Mouse (Mus musculus) R1 (cell line): ENCODE data around the gene Ldlrad3.
A peak's percentile ranks its signal among the peaks of the same experiment; 100 is the strongest.

ENCODE experiments used
- DNase-seq: peaks from one replicate; pipeline ENCODE4 v3.0.0-alpha.2; 2018; ENCODE audit warnings: low read depth, low spot score

Ldlrad3 gene

DNA sequence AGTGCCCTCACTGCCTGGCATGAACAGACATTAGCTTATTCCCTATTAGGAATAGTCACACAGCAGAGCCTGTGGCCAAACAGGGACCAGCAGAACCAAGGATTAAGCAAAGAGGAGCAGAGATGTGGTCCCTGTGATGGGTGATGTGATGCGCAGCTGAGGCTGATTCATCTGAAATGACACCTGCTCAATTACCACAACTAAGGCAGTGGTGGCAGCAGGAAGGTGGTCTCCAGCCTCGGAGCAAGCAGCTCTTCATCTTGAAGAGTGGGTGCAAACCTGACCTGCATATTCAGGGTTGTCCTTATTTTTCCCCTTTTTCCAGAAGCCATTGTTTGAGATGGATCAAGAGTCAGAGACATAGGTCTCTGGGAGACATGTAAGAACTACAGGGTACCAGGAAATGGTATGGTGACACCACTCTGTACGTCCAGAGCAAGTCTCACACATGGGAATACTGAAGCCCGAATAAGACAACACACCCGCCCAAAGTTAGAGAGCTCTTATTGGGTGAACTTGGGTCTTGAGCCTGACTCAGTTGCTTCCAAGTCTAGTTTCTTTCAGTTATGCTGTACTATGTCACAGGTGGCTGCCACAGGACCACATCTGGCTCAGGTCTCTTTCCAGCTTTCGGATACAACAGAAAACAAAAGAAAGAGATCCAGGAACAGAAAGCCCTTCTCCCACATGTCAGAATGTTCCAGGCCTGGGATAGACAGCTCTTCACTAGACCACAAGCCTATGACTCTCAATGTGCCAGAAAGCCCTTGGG lies 112.7 kb downstream of the Ldlrad3 start:
- no peak for DNase-seq

DNA sequence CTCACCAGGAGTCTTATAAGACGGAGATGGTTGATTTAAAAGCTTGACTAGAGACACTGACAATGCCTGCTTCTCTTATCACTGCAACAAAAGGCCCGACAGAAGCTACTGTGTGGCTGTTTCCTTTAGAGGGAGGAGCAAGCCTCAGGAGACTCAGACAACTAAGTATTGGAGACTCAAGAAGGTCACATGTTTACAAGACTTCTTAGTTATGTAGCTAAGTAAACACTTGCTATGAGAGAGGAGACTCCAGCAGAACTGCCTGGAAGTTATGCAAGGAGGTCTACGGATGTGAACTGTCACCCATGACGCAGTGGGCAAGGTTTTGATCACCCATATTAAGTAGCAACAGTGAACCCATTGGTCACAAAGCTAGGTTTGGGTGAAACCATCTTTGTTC lies 113.3 kb downstream of the Ldlrad3 start:
- DNase-seq: no peak

DNA sequence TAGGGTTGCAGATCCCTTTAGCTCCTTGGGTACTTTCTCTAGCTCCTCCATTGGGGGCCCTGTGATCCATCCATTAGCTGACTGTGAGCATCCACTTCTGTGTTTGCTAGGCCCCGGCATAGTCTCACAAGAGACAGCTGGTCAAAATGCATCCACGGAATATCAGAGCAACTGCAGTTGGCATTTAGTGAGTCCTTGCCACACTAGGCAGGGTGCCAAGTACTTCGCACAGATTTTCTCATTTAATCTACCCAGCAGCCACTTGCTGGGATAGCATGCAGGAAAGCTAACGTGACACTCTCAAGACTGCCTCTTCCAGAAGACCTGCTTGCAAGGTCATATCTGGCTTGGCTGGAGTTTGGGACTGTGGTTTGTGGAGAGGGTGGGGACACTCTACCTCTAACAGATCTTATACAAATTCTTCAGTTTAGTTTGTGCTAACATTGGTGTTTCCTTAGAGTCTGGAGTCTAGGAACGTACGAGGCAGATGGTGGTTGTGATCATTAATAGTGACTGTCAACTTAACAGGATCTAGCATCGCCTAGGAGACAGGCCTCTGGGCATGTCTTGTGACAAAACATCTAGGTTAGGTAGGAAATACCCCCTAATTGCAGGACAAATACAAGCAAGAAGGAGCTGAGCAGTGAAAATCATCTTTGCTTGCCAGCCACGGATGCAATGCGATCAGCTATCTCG lies 115.0 kb downstream of the Ldlrad3 start:
- no peak for DNase-seq

DNA sequence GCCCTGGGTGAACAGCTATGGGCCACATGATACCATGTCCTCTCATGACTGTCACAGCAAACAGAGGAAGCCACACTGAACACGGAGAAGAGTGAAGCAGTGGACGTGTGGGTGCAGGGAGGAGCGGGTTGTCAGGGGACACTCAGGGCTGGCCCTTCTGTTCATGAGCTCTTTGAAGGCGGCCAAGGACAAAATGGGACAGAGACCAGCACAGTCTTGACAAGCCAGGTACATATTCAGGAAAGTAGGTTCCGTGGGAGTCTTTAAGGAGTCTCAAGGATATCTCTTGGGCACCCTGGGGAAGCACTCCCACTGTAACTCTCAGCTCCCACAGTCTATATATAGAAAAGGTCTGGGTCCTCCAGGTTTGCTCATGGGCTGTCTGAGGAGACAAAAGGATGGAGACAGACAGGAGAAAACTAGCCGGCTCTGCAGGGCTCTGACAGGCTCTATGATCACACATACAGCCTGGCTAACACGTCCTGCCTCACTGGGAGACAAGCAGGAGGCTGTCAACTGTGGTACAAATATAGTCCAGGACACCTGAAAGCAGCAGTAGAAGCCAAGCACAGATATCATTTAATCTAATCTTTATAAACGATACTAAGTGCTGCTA lies 121.3 kb downstream of the Ldlrad3 start:
- DNase-seq: no peak

DNA sequence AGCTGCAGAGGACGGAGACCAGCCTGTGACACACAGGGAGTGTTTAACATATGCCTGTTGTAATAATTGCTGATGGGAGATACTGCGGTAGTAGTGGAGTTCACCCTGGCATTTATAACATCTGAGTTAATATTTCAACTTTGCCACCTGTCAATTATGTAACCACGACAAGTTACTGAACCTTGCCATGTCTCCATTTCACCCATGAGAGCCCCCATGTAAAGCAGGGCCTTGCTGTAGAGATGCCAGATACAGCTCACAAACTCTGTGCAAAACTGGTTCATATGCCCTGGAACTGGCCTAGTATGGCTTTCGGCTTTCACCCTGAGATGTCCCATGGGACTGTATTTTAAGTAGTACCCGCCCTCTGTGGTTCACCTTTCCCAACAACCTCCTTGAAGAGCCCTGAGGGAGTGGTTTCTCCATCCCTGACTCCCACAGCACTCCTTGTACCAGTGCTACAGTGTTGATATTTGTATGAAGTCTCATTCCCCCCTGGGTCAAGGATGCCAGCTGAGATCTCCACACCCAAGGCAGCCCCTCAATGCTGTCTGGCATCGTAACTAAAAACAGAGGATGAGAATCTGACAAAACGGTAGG lies 122.2 kb downstream of the Ldlrad3 start:
- no peak for DNase-seq

DNA sequence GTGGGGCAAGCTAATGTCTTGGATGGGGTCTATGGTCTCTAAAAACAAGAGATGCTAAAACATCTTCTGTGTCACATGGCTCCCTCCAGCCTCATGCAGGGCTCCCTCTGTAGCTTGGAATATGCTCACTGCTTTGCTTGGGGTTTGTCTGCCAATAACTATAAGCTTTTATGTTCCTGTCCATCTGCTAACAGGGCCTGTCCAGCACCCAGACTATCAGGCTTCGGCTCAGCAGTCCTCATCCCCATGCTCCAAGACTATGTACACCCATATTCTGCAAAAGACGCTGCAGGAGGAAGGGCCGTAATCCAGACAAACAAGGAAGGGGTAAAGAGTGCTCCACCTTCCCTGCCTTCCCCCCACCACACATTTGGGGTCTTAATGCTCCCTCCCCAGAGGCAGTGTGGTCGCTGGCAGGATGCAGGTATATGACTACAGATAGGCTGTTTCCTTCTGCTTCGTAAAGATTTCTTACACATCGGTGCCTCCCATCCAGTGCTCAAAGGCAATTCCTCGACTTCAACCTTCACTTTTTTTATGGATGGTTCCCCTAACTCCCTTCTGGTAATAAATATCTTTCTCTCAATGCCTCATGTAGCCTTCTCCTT lies 123.2 kb downstream of the Ldlrad3 start:
- no peak for DNase-seq

DNA sequence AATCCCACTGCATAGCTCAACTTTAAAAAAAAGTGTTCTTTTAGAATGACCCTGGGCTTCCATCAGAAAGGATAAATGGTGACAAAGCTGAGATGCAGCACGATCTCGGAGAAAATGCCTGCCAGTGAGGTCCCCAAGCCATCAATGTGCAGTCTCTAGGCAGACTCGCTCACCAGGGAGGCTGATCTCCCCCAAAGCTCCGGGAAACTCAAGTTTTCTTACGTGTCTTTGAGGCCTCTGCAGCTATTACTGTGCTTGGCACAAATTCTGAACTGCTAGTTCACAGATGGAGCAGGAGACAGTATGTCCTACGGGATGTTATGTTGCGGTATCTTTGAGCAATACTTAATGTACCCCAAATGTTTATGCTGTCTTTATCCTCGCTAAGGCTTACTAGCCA lies 124.3 kb downstream of the Ldlrad3 start:
- no peak for DNase-seq

DNA sequence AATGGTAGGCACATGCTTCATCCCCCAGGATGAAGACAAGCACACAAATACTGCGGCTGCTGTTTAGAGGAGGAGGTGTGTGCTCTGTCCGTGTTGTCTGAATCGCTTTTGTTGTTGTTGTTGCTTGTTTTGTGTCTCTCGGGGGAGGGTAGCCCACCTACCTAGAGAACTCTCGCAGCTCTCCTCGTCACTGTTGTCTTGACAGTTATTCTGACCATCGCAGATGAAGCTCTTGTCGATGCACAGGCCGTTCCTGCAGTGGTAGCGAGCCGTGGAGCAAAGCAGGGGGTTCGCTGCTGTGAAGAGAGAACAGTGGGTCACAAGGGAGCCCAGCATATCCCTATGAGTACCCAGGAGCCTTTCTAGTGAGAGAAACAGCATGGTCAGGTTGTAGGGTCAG lies 128.4 kb downstream of the Ldlrad3 start:
- no peak for DNase-seq

DNA sequence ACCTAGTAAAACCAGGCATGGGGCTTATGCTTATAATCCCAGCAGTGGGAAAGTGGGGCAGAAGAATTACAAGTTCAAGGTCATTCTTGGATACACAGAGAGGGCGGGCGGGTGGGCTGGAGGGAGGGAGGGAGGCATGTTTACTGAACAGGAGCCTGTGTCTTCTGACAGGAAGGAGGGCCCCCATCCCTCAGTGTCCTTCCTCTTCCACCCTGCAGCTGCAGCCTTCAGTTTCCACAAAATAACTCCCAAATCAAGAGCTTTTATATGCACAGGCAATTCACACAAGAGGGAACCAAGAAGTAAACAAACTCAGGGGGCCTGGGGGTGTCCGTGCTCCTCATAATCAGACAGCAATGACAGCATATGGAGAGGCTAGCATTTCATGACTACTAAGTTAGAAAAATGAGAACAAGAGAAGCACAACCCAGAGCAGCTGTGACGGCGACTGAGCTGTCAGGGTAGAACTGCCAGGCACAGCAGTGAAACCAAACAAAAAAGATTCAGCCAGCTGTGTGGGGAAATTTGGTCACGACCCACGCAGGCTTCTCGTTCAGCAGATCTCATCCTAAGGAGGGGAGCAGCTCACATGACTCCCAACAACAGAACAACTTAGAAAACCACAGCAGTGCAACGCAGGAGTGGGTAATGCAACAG lies 129.0 kb downstream of the Ldlrad3 start:
- DNase-seq: no peak

DNA sequence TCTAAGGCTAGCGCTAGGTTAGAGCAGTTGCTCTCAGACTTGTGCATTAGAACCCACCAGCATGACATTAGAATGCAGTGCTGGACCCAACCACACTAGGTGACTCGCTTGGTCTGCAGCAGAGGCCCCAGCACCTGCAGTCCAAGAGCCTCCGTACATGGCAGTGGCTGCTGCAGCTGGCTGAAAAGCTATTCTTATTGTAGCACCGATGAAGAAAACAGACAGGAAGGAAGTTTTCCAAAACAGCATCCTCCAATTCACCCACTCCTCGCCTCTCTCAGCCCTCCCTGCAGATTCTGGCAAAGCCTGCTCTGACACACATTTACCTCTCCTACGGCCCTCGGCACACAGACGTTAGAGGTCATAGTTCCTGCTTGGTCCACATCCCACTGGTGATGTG lies 130.0 kb downstream of the Ldlrad3 start:
- DNase-seq: no peak

DNA sequence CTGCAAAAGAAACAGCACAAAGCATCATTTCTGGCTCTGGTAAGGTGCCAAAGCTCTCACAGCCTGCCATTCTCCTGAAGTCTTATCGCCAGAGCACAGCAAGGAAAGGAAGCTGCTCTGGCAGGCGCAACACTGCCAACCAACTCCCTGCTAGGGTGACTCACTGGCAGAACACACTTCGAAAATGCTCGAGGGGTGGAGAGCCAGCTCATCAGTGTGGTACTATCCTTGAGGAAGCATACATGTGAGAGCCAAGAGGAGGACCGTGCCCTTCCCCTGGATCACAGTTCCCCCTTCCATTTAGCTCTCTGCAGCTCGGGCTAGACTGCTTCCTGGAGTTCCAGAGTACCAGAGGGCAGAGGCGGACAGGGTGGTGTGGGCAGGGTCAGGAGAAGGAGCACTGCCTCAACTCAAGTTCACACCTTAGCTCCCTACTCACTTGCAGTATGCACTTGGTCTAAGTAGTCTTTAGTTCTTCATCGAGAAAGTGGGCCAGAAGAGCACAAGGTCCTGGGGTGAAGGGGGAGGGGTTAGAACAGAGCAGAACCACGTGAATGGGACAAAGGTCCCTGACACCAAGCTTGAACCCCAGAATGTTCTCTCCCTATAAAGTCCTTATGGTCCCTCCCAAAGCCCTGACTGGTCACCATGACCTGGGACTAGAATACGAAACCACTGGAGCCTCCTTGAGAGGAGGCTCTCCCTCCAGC lies 133.1 kb downstream of the Ldlrad3 start:
- no peak for DNase-seq

DNA sequence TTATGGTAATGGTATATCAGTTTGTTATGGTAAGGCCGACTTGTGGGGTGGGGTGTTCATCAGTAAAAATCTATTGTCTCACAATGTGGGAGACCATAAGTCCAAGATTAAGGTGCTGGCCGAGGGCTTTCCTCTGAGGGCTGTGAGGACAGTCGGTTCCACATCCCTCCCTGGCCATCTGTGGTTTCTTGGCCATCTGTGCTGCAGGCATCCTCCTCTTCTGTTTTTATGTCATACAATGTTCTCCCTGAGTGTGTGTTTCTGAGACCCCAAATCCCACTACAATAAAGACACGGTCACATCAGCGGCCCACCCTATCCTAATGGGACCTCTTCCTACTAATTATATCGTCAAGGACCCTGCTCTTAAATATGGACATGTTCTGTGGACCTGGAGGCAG lies 133.8 kb downstream of the Ldlrad3 start:
- DNase-seq: no peak

DNA sequence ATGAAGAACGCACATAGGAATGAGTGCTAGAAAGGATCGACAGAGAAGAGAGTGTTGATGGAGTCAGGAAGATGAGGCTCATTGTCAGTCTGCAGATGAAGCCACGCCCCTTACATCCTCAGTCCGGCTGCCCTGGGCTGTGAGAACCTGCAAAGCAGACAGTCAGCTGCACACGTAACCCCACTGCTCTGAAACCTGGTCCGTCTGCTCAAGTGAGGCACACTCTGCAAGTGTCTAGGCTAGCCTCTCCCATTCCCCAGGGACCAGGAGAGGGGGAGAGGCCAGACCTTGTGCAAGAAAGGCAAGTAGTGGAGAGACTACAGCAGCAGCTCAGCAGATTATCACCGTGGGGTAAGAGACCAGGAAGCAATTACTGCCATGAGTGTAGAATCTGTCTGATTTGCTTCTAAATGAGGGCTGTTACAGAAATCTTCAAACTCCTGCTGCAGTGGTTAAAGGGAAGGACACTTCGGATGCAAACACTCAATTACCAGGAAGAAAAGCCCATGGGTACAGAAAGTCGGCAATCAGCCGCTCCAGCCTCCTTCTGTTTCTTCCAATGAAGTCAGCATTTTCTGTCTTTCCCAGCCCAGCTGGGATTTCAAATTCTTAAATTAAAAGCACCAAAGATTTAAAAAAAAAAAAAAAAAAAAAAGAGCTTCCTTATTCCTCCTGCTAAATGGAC lies 136.2 kb downstream of the Ldlrad3 start:
- DNase-seq: peak; percentile 39

DNA sequence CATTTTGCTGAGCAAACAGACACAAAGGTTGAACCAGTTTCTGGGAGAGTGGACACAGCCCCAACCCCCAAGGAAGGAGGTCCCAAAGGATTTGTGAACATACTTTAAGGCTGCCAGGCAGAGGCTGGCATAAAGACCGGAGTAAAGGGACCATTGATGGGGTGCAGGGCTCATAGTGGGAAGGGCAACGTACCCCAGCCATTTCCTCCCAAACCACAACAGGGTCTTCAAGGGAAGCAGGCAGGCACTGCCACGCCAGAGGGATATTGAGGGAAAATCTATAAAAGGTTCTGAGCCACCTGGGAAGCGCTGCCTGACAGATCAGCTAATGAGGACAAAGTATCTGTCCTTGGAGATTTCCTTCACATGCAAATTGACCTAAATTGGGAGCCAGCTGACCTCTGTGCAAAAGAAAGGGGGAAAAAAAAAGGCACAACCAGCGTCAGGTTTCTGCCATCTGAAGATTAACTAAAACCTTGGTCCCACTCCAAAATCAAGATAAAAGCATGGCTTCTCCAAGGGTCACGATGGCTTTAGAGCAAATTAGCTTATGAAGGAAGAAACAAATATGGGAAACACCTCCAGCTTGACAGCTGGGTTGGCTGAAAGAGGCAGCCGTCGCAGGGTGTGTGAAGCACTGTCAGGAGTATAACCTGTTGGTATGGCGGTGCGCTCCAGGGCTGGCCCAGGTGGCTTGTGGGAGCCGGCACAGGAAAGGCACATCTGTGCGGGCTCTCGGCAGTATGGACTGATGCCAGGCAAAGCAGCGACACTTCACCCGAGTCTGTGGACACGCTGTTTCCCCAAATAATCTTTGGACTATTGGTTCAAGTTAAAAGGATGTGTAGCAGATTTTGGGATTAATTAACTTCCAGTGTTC lies 137.6 kb downstream of the Ldlrad3 start:
- DNase-seq: no peak

DNA sequence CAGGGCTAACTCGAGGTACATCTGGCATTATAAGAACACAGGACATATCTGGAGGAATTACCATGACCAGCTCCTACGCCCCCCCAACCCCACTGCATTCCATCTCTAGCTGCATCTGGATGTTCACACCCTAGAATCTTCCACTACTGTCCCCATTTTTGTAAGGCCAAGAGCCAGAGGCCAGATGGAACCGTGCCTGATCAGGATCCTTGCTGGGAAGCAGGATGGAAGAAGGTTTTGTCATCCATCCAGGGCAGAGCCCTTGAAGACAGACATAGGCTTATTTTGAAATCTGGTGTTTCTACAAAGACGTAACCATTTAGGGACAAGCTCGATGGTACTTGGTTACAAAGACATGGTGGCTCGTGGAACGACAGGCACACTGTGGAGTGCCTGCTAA lies 139.7 kb downstream of the Ldlrad3 start:
- DNase-seq: no peak

DNA sequence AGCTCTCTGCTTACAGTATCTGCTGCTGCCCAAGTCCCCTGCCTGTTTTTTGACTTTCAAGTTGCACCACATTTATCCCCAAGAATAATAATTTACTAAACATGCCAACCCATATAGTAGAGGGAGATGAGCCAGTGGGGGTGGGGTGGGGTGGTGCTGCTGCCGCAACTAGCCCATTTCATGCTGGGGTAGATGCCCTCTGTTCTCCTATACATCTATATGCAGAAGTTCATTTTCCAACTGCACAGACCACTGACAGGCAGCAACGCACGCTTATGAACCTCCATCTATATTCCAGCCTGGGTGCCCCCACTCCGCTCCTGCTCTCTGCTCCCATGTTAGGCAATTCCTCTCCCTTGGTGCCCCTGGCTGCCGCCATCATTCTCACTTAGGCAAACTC lies 145.7 kb downstream of the Ldlrad3 start:
- DNase-seq: no peak

DNA sequence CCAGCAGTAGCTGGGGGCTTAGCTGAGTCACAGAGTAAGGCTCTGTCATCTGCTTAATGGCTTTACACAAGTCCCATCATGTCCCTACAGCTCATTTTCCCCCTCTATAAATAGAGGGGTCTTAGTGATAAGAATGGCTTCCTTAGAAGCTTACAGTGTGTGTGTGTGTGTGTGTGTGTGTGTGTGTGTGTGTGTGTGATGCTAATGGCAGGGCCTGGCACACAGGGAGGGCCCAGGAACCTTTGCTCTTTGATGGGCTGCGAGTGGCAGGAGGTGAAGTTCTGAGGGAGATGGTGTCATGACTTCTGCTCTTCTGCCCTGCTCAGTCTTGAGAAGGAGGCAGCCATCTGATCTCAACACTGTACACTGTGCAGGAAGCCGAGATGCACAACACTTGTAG lies 146.2 kb downstream of the Ldlrad3 start:
- DNase-seq: no peak

DNA sequence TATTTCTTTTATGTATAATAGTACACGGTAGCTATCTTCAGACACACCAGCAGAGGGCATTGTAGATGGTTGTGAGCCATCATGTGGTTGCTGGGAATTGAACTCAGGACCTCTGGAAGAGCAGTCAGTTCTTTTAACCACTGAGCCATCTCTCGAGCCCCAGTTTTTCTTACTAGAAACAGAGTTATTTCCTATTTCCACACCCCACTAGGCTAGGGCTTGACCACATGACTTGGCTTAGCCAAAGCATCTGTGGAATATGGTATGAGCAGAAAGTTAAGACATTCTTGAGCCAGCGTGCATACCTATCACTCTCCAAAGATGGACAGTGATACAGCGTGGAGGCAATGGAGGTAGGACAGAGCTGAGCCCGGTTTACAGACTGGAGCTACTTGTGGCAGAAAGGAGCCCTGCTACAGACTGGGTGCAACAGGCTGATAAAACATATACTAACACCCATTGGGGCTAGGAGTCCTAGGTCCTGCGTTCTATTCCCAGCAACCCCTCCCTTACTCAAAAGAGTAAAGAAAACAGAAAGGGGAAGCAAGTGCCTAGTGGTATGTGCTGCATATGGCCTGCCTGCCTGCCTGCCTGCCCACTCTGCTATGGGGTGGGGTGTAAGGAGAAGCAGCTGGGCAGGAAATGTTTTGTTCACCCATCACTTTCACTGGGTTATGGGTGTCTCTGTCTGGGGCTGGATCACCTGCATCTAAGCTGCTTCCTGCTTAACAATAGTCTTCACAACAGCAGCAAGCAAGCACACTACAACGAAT lies 147.1 kb downstream of the Ldlrad3 start:
- no peak for DNase-seq
